Mouse (Mus musculus): ENCODE measurements at regions not wholly inside any gene's neighbourhood (a gene's known extent, or its start where the extent isn't known, plus 50 kb on each side); places are given as distances from the start of the nearest gene placed in this dataset.

- H3K27ac ChIP-seq (ENCODE audit: low read depth), result no peak overlapping the region
- no peaks in the 10 kb centered on the region for H3K36me3 ChIP-seq (ENCODE audit: control insufficient read depth, insufficient read depth, low read length)
- DNase-seq (ENCODE audit: low spot score) (no peak), ATAC-seq (replicated peaks; ENCODE audit: low FRiP score, low TSS enrichment, low read depth) (no peak)
- H3K9ac ChIP-seq (ENCODE audit: low read length), result no peak overlapping the region
- no peak overlapping the region for H3K4me2 ChIP-seq (ENCODE audit: low read length)
- no peaks in the 10 kb centered on the region for H3K9me3 ChIP-seq (ENCODE audit: control insufficient read depth, low read length)
- H3K4me3 ChIP-seq (ENCODE audit: low read depth, low read length), result no peak overlapping the region
- no peaks in the 10 kb centered on the region for H3K27me3 ChIP-seq (replicated peaks; ENCODE audit: control insufficient read depth, insufficient read depth, low read length)
- H3K4me1 ChIP-seq (replicated peaks; ENCODE audit: control insufficient read depth, insufficient read depth, low read length), result no peaks in the 10 kb centered on the region
- 79% methylated on average over 1 of the region's 1 CpGs for WGBS
These were observed 143.2 kb upstream of the Itga4 start for GRCm38 (mm10) chr2:79112076-79112475.

GRCm38 (mm10) chr2:79120610-79121345 is 134.4 kb upstream of the Itga4 start:
- no peak overlapping the region for H3K27ac ChIP-seq (ENCODE audit: low read depth)
- ATAC-seq (replicated peaks; ENCODE audit: low FRiP score, low TSS enrichment, low read depth) (no peak), DNase-seq (ENCODE audit: low spot score) (no peak)
- H3K4me1 ChIP-seq (replicated peaks; ENCODE audit: control insufficient read depth, insufficient read depth, low read length), result no peaks in the 10 kb centered on the region
- H3K27me3 ChIP-seq (replicated peaks; ENCODE audit: control insufficient read depth, insufficient read depth, low read length), result no peaks in the 10 kb centered on the region
- H3K4me2 ChIP-seq (ENCODE audit: low read length), result no peak overlapping the region
- WGBS, result 85% methylated on average over 6 of the region's 6 CpGs
- H3K9me3 ChIP-seq (ENCODE audit: control insufficient read depth, low read length), result no peaks in the 10 kb centered on the region
- H3K9ac ChIP-seq (ENCODE audit: low read length), result no peak overlapping the region
- H3K36me3 ChIP-seq (ENCODE audit: control insufficient read depth, insufficient read depth, low read length), result no peaks in the 10 kb centered on the region
- no peak overlapping the region for H3K4me3 ChIP-seq (ENCODE audit: low read depth, low read length)

GRCm38 (mm10) chr2:79122530-79122929 is 132.7 kb upstream of the Itga4 start:
- H3K4me3 ChIP-seq (ENCODE audit: low read depth, low read length), result no peak overlapping the region
- ATAC-seq (replicated peaks; ENCODE audit: low FRiP score, low TSS enrichment, low read depth), result no peak

GRCm38 (mm10) chr2:79124272-79124976 is 130.8 kb upstream of the Itga4 start:
- ATAC-seq (replicated peaks; ENCODE audit: low FRiP score, low TSS enrichment, low read depth) (no peak), DNase-seq (ENCODE audit: low spot score) (no peak)
- 92% methylated on average over 4 of the region's 5 CpGs for WGBS
- no peaks in the 10 kb centered on the region for H3K27me3 ChIP-seq (replicated peaks; ENCODE audit: control insufficient read depth, insufficient read depth, low read length)
- no peak overlapping the region for H3K27ac ChIP-seq (ENCODE audit: low read depth)
- no peaks in the 10 kb centered on the region for H3K36me3 ChIP-seq (ENCODE audit: control insufficient read depth, insufficient read depth, low read length)
- H3K4me3 ChIP-seq (ENCODE audit: low read depth, low read length), result no peak overlapping the region
- H3K4me2 ChIP-seq (ENCODE audit: low read length), result no peak overlapping the region
- no peaks in the 10 kb centered on the region for H3K4me1 ChIP-seq (replicated peaks; ENCODE audit: control insufficient read depth, insufficient read depth, low read length)
- H3K9me3 ChIP-seq (ENCODE audit: control insufficient read depth, low read length), result no peaks in the 10 kb centered on the region
- no peak overlapping the region for H3K9ac ChIP-seq (ENCODE audit: low read length)

More at GRCm38 (mm10) chr2:79122530-79122929, 132.7 kb upstream of the Itga4 start:
- Histone ChIP-seq H3K4me2 (ENCODE audit: low read length) (no peak overlapping the region), H3K4me1 (replicated peaks; ENCODE audit: control insufficient read depth, insufficient read depth, low read length) (no peaks in the 10 kb centered on the region), H3K27me3 (replicated peaks; ENCODE audit: control insufficient read depth, insufficient read depth, low read length) (no peaks in the 10 kb centered on the region), H3K9me3 (ENCODE audit: control insufficient read depth, low read length) (no peaks in the 10 kb centered on the region), H3K27ac (ENCODE audit: low read depth) (no peak overlapping the region), H3K9ac (ENCODE audit: low read length) (no peak overlapping the region), H3K36me3 (ENCODE audit: control insufficient read depth, insufficient read depth, low read length) (no peaks in the 10 kb centered on the region)
- DNase-seq (ENCODE audit: low spot score), result no peak

GRCm38 (mm10) chr2:79126170-79126879 is 128.9 kb upstream of the Itga4 start:
- Histone ChIP-seq H3K27ac (ENCODE audit: low read depth) (no peak overlapping the region), H3K4me3 (ENCODE audit: low read depth, low read length) (no peak overlapping the region), H3K9ac (ENCODE audit: low read length) (no peak overlapping the region), H3K36me3 (ENCODE audit: control insufficient read depth, insufficient read depth, low read length) (no peaks in the 10 kb centered on the region), H3K4me2 (ENCODE audit: low read length) (no peak overlapping the region), H3K4me1 (replicated peaks; ENCODE audit: control insufficient read depth, insufficient read depth, low read length) (no peaks in the 10 kb centered on the region), H3K9me3 (ENCODE audit: control insufficient read depth, low read length) (no peaks in the 10 kb centered on the region), H3K27me3 (replicated peaks; ENCODE audit: control insufficient read depth, insufficient read depth, low read length) (no peaks in the 10 kb centered on the region)
- 32% methylated on average over 6 of the region's 6 CpGs for WGBS
- ATAC-seq (replicated peaks; ENCODE audit: low FRiP score, low TSS enrichment, low read depth) (no peak), DNase-seq (ENCODE audit: low spot score) (no peak)

- WGBS, result 68% methylated on average over 6 of the region's 6 CpGs
- no peak overlapping the region for H3K9ac ChIP-seq (ENCODE audit: low read length)
- no peak for DNase-seq (ENCODE audit: low spot score)
These were observed 128.1 kb upstream of the Itga4 start for GRCm38 (mm10) chr2:79126996-79127741.

GRCm38 (mm10) chr2:79127822-79128221 is 127.4 kb upstream of the Itga4 start:
- Histone ChIP-seq H3K9me3 (ENCODE audit: control insufficient read depth, low read length) (no peaks in the 10 kb centered on the region), H3K4me3 (ENCODE audit: low read depth, low read length) (no peak overlapping the region), H3K27me3 (replicated peaks; ENCODE audit: control insufficient read depth, insufficient read depth, low read length) (no peaks in the 10 kb centered on the region), H3K4me1 (replicated peaks; ENCODE audit: control insufficient read depth, insufficient read depth, low read length) (no peaks in the 10 kb centered on the region), H3K36me3 (ENCODE audit: control insufficient read depth, insufficient read depth, low read length) (no peaks in the 10 kb centered on the region), H3K27ac (ENCODE audit: low read depth) (no peak overlapping the region), H3K4me2 (ENCODE audit: low read length) (no peak overlapping the region), H3K9ac (ENCODE audit: low read length) (no peak overlapping the region)
- no peak for DNase-seq (ENCODE audit: low spot score)
- no peak for ATAC-seq (replicated peaks; ENCODE audit: low FRiP score, low TSS enrichment, low read depth)
- WGBS, result 92% methylated on average over 1 of the region's 1 CpGs

More at GRCm38 (mm10) chr2:79126996-79127741, 128.1 kb upstream of the Itga4 start:
- Histone ChIP-seq H3K9me3 (ENCODE audit: control insufficient read depth, low read length) (no peaks in the 10 kb centered on the region), H3K27ac (ENCODE audit: low read depth) (no peak overlapping the region), H3K36me3 (ENCODE audit: control insufficient read depth, insufficient read depth, low read length) (no peaks in the 10 kb centered on the region), H3K4me3 (ENCODE audit: low read depth, low read length) (no peak overlapping the region), H3K4me1 (replicated peaks; ENCODE audit: control insufficient read depth, insufficient read depth, low read length) (no peaks in the 10 kb centered on the region), H3K27me3 (replicated peaks; ENCODE audit: control insufficient read depth, insufficient read depth, low read length) (no peaks in the 10 kb centered on the region), H3K4me2 (ENCODE audit: low read length) (no peak overlapping the region)
- no peak for ATAC-seq (replicated peaks; ENCODE audit: low FRiP score, low TSS enrichment, low read depth)

GRCm38 (mm10) chr2:79130660-79131059 is 124.6 kb upstream of the Itga4 start:
- ATAC-seq (replicated peaks; ENCODE audit: low FRiP score, low TSS enrichment, low read depth) (no peak), DNase-seq (ENCODE audit: low spot score) (no peak)
- Histone ChIP-seq H3K27me3 (replicated peaks; ENCODE audit: control insufficient read depth, insufficient read depth, low read length) (no peaks in the 10 kb centered on the region), H3K27ac (ENCODE audit: low read depth) (no peak overlapping the region), H3K36me3 (ENCODE audit: control insufficient read depth, insufficient read depth, low read length) (no peaks in the 10 kb centered on the region), H3K4me3 (ENCODE audit: low read depth, low read length) (no peak overlapping the region), H3K4me1 (replicated peaks; ENCODE audit: control insufficient read depth, insufficient read depth, low read length) (no peaks in the 10 kb centered on the region), H3K4me2 (ENCODE audit: low read length) (no peak overlapping the region), H3K9ac (ENCODE audit: low read length) (no peak overlapping the region), H3K9me3 (ENCODE audit: control insufficient read depth, low read length) (no peaks in the 10 kb centered on the region)
- WGBS, result 90% methylated on average over 7 of the region's 7 CpGs

All from intestine, embryonic 14.5 days (tissue).